Mouse (Mus musculus) heart, adult 11 months (tissue): ENCODE data around the gene Cog6.
A peak's percentile ranks its signal among the peaks of the same experiment; 100 is the strongest.

Source experiments
- DNase-seq: peaks from one replicate; pipeline ENCODE4 v3.0.0; 2022

The Cog6 gene

GRCm38 (mm10) chr3:52961661-52962060 lies 55.4 kb downstream of the Cog6 start:
- DNase-seq = no peak

- peak; percentile 55 for DNase-seq
These were observed 56.1 kb downstream of the Cog6 start for GRCm38 (mm10) chr3:52960951-52961350.

- peak; percentile 76 for DNase-seq
These were observed 58.5 kb downstream of the Cog6 start for GRCm38 (mm10) chr3:52958444-52959120.

GRCm38 (mm10) chr3:52957861-52958260 lies 59.2 kb downstream of the Cog6 start:
- peak; percentile 74 for DNase-seq

- peak; percentile 89 for DNase-seq
These were observed 60.8 kb downstream of the Cog6 start for GRCm38 (mm10) chr3:52956236-52956635.

GRCm38 (mm10) chr3:52955481-52956019 lies 61.5 kb downstream of the Cog6 start:
- peak; percentile 96 for DNase-seq

- peak; percentile 99 for DNase-seq
These were observed 62.4 kb downstream of the Cog6 start for GRCm38 (mm10) chr3:52954656-52955055.

GRCm38 (mm10) chr3:52953831-52954230 lies 63.2 kb downstream of the Cog6 start:
- DNase-seq = peak; percentile 96

GRCm38 (mm10) chr3:52948824-52949223 lies 68.2 kb downstream of the Cog6 start:
- peak; percentile 17 for DNase-seq

- no peak for DNase-seq
These were observed 69.6 kb downstream of the Cog6 start for GRCm38 (mm10) chr3:52947444-52947843.

- DNase-seq = peak; percentile 95
These were observed 76.1 kb downstream of the Cog6 start for GRCm38 (mm10) chr3:52940832-52941468.

- peak; percentile 95 for DNase-seq
These were observed 78.6 kb downstream of the Cog6 start for GRCm38 (mm10) chr3:52938398-52938797.

- no peak for DNase-seq
These were observed 79.2 kb downstream of the Cog6 start for GRCm38 (mm10) chr3:52937739-52938306.

- DNase-seq = peak; percentile 73
These were observed 85.1 kb downstream of the Cog6 start for GRCm38 (mm10) chr3:52931956-52932355.
